Mouse (Mus musculus) limb, embryonic 10.5 days (tissue): ENCODE data around the gene Aox3. TPM values are rescaled to one million over a fixed set of nuclear protein-coding genes. Genes with fewer than 3 reads are reported as not detected.

ENCODE experiments used
- DNase-seq: peaks from one replicate; pipeline ENCODE4 v3.0.0-alpha.2; 2017; ENCODE audit warnings: low spot score
- H3K27ac ChIP-seq: fragments of 300-500 bp; sonication (generic); 2 replicates; pipeline ENCODE4 v1.5.1; 2016; ENCODE audit warnings: mild to moderate bottlenecking
- H3K27me3 ChIP-seq: fragments of 300-500 bp; sonication (generic); 2 replicates; pipeline ENCODE4 v1.6.1; 2016; ENCODE audit warnings: low read depth, mild to moderate bottlenecking; ENCODE audit not compliant: poor library complexity, severe bottlenecking
- H3K36me3 ChIP-seq: fragments of 300-500 bp; sonication (generic); 2 replicates; pipeline ENCODE4 v1.6.1; 2016; ENCODE audit warnings: mild to moderate bottlenecking, moderate library complexity
- H3K4me1 ChIP-seq: fragments of 300-500 bp; sonication (generic); 2 replicates; pipeline ENCODE4 v1.6.1; 2016
- H3K4me3 ChIP-seq: fragments of 300-500 bp; sonication (generic); 2 replicates; pipeline ENCODE4 v1.5.1; 2016; ENCODE audit warnings: mild to moderate bottlenecking, moderate library complexity
- H3K9me3 ChIP-seq: fragments of 300-500 bp; sonication (generic); replicated peaks from 2 replicates; pipeline ENCODE4 v1.6.1; 2016; ENCODE audit warnings: mild to moderate bottlenecking
- WGBS: fragments of 180-500 bp; shearing (Covaris S2); methylation state at CpG from one replicate; pipeline ENCODE4 v1.1.7; 2016; 5-methylcytosine and 5-hydroxymethylcytosine counted together
- polyA plus RNA-seq: library from polyadenylated mRNA; unstranded; fragments of >200 nt; fragmentation: Nextera tagmentation; extraction: Ambion mirVana; gene quantifications from 2 replicates; pipeline ENCODE4 v1.2.1, GENCODE M21; 2016

Aox3 gene
- polyA plus RNA-seq, 1 experiment from 2014 or later = 0.94 TPM

- no peak for DNase-seq
- WGBS = 76% methylated on average over 6 of the region's 6 CpGs
Observed at GRCm38 (mm10) chr1:58228086-58228485, 115.2 kb downstream of the Aox3 start.

GRCm38 (mm10) chr1:58228916-58229315 lies 116.0 kb downstream of the Aox3 start:
- DNase-seq = no peak
- Histone ChIP-seq H3K4me3 (no peak overlapping the region), H3K4me1 (0 out of 2 replicates have a peak, but pooled peaks cover 7% of the 10 kb centered on the region), H3K27me3 (no peaks in the 10 kb centered on the region), H3K9me3 (no peaks in the 10 kb centered on the region), H3K36me3 (no peaks in the 10 kb centered on the region), H3K27ac (no peak overlapping the region)

More at GRCm38 (mm10) chr1:58228086-58228485, 115.2 kb downstream of the Aox3 start:
- no peaks in the 10 kb centered on the region for H3K9me3 ChIP-seq
- H3K4me1 ChIP-seq = 0 out of 2 replicates have a peak, but pooled peaks cover 7% of the 10 kb centered on the region
- no peaks in the 10 kb centered on the region for H3K36me3 ChIP-seq
- no peak overlapping the region for H3K27ac ChIP-seq
- no peaks in the 10 kb centered on the region for H3K27me3 ChIP-seq
- H3K4me3 ChIP-seq = no peak overlapping the region

- 89% methylated on average over 4 of the region's 4 CpGs for WGBS
- no peaks in the 10 kb centered on the region for H3K9me3 ChIP-seq
- H3K36me3 ChIP-seq = no peaks in the 10 kb centered on the region
- H3K4me3 ChIP-seq = no peak overlapping the region
- DNase-seq = no peak
- H3K27me3 ChIP-seq = no peaks in the 10 kb centered on the region
- H3K27ac ChIP-seq = no peak overlapping the region
- 0 out of 2 replicates have a peak, but pooled peaks cover 7% of the 10 kb centered on the region for H3K4me1 ChIP-seq
Observed at GRCm38 (mm10) chr1:58229774-58230173, 116.8 kb downstream of the Aox3 start.

- H3K4me1 ChIP-seq = 0 out of 2 replicates have a peak, but pooled peaks cover 7% of the 10 kb centered on the region
- no peak overlapping the region for H3K4me3 ChIP-seq
- no peak for DNase-seq
- WGBS = 56% methylated on average over 5 of the region's 5 CpGs
- H3K36me3 ChIP-seq = no peaks in the 10 kb centered on the region
- H3K9me3 ChIP-seq = no peaks in the 10 kb centered on the region
- no peak overlapping the region for H3K27ac ChIP-seq
- H3K27me3 ChIP-seq = no peaks in the 10 kb centered on the region
Observed at GRCm38 (mm10) chr1:58230542-58230941, 117.6 kb downstream of the Aox3 start.

- Histone ChIP-seq H3K27me3 (no peaks in the 10 kb centered on the region), H3K36me3 (no peaks in the 10 kb centered on the region), H3K4me1 (0 out of 2 replicates have a peak, but pooled peaks cover 7% of the 10 kb centered on the region), H3K27ac (no peak overlapping the region), H3K4me3 (no peak overlapping the region), H3K9me3 (no peaks in the 10 kb centered on the region)
- no peak for DNase-seq
- WGBS = 47% methylated on average over 5 of the region's 5 CpGs
Observed at GRCm38 (mm10) chr1:58235405-58235804, 122.5 kb downstream of the Aox3 start.

- DNase-seq = no peak
- no peaks in the 10 kb centered on the region for H3K9me3 ChIP-seq
- 87% methylated on average over 4 of the region's 4 CpGs for WGBS
- H3K4me3 ChIP-seq = no peak overlapping the region
- no peaks in the 10 kb centered on the region for H3K4me1 ChIP-seq
- no peaks in the 10 kb centered on the region for H3K27me3 ChIP-seq
- H3K27ac ChIP-seq = no peak overlapping the region
- no peaks in the 10 kb centered on the region for H3K36me3 ChIP-seq
Observed at GRCm38 (mm10) chr1:58237527-58238299, 124.8 kb downstream of the Aox3 start.

GRCm38 (mm10) chr1:58238440-58238839 lies 125.5 kb downstream of the Aox3 start:
- DNase-seq = no peak
- H3K27ac ChIP-seq = no peak overlapping the region
- 89% methylated on average over 5 of the region's 5 CpGs for WGBS

GRCm38 (mm10) chr1:58238961-58239360 lies 126.0 kb downstream of the Aox3 start:
- no peak overlapping the region for H3K4me3 ChIP-seq
- no peaks in the 10 kb centered on the region for H3K36me3 ChIP-seq
- H3K27ac ChIP-seq = no peak overlapping the region
- no peaks in the 10 kb centered on the region for H3K9me3 ChIP-seq
- DNase-seq = no peak
- WGBS = 93% methylated on average over 9 of the region's 9 CpGs
- H3K4me1 ChIP-seq = no peaks in the 10 kb centered on the region
- H3K27me3 ChIP-seq = no peaks in the 10 kb centered on the region

More at GRCm38 (mm10) chr1:58238440-58238839, 125.5 kb downstream of the Aox3 start:
- H3K4me1 ChIP-seq = no peaks in the 10 kb centered on the region
- H3K27me3 ChIP-seq = no peaks in the 10 kb centered on the region
- H3K9me3 ChIP-seq = no peaks in the 10 kb centered on the region
- H3K4me3 ChIP-seq = no peak overlapping the region
- no peaks in the 10 kb centered on the region for H3K36me3 ChIP-seq

- Histone ChIP-seq H3K27me3 (no peaks in the 10 kb centered on the region), H3K27ac (no peak overlapping the region), H3K4me3 (no peak overlapping the region), H3K4me1 (no peaks in the 10 kb centered on the region), H3K9me3 (no peaks in the 10 kb centered on the region), H3K36me3 (no peaks in the 10 kb centered on the region)
- DNase-seq = no peak
- WGBS = 69% methylated on average over 6 of the region's 6 CpGs
Observed at GRCm38 (mm10) chr1:58240347-58240746, 127.4 kb downstream of the Aox3 start.

GRCm38 (mm10) chr1:58244487-58244886 lies 131.6 kb downstream of the Aox3 start:
- DNase-seq = no peak
- H3K27me3 ChIP-seq = no peaks in the 10 kb centered on the region
- no peak overlapping the region for H3K4me3 ChIP-seq
- no peak overlapping the region for H3K27ac ChIP-seq
- no peaks in the 10 kb centered on the region for H3K9me3 ChIP-seq
- no peaks in the 10 kb centered on the region for H3K4me1 ChIP-seq
- no peaks in the 10 kb centered on the region for H3K36me3 ChIP-seq
- WGBS = 80% methylated on average over 3 of the region's 3 CpGs

GRCm38 (mm10) chr1:58248518-58248917 lies 135.6 kb downstream of the Aox3 start:
- H3K36me3 ChIP-seq = no peaks in the 10 kb centered on the region
- no peaks in the 10 kb centered on the region for H3K27me3 ChIP-seq
- no peaks in the 10 kb centered on the region for H3K9me3 ChIP-seq
- 86% methylated on average over 1 of the region's 1 CpGs for WGBS
- no peak for DNase-seq
- H3K4me1 ChIP-seq = no peaks in the 10 kb centered on the region
- H3K4me3 ChIP-seq = no peak overlapping the region
- H3K27ac ChIP-seq = no peak overlapping the region
